Mouse (Mus musculus): ENCODE results near the gene Exoc3l4. TPM values are rescaled to one million over a fixed set of nuclear protein-coding genes. Genes with fewer than 3 reads are reported as not detected.
A peak's percentile ranks its signal among the peaks of the same experiment; 100 is the strongest.

The Exoc3l4 gene
- polyA plus RNA-seq, 1 experiment from 2014 or later = 1.9 TPM

DNA sequence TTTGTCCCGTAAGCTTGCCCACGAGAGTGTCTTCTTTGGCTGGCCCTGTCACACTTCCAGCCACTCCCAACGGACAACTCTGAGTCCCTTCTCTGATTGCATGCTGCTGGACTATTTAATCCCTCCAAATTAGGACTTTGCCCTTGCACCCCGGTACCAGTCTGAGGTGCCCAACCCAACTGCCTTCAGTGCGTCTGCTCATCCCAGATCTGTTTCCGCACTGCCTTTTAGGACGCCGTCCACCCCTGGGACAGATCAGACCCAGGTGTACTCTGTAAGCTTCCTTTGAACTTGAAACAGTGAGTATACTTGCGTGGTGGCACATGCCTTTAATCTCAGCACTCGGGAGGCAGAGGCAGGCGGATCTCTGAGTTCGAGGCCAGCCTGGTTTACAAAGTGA lies 38.0 kb upstream of the Exoc3l4 start:
- H3K27me3 ChIP-seq (replicated peaks) = no peaks in the 10 kb centered on the region
- WGBS = 70% methylated on average over 12 of the region's 12 CpGs
- no peaks in the 10 kb centered on the region for H3K9me3 ChIP-seq (replicated peaks)
- H3K27ac ChIP-seq (replicated peaks) = peak overlapping the region; percentile 95
- ATAC-seq (ENCODE audit: low FRiP score) = no peak
- H3K4me2 ChIP-seq = peak overlapping the region; percentile 84
- peak overlapping the region; percentile 96; the same call in 1 of the 2 replicates for H3K9ac ChIP-seq (replicated peaks)
- peaks cover 37% of the 10 kb centered on the region for H3K4me1 ChIP-seq
- H3K4me3 ChIP-seq (replicated peaks) = peak overlapping the region; percentile 78
- no peaks in the 10 kb centered on the region for H3K36me3 ChIP-seq

DNA sequence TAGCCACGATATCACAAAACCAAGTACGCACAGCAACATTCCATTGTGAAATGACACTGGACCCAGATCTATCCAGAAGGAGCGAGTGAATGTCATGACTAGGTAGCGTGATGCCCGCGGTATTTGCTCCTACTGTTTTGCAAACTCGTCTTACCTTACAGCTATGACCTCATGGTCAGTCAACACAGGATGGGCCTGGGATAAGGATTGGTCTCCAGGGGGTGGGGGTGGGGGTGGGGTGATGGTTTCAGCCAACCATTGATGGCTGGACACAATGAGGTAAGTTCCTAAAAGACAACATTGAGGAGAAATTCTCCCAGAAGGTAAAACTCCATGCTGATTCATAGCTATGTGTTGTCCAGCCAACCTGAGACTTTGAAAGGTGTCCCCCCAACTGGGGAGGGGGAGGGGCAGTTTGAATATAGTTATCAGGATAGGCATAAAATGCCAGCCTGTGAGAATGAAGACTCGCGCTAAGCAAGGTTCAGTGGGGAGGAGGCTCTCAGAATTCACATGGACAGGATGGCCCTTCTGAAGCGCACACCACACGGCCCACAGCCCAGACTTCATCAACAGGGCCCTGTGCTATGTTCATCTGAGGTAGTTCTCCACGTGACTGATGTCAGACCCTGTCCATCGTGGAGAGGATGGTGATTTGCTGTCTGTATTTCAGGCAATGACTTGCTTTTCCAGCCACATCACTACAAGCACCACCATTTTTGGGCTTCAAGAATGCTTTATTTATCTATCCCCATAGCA lies 30.8 kb upstream of the Exoc3l4 start:
- H3K27me3 ChIP-seq (replicated peaks) = no peaks in the 10 kb centered on the region
- no peaks in the 10 kb centered on the region for H3K36me3 ChIP-seq
- H3K4me2 ChIP-seq = no peak overlapping the region
- no peak overlapping the region for H3K4me3 ChIP-seq (replicated peaks)
- 0 out of 2 replicates have a peak overlapping the region, but pooled peaks have one; percentile 13 for H3K27ac ChIP-seq (replicated peaks)
- H3K4me1 ChIP-seq = no peaks in the 10 kb centered on the region
- no peaks in the 10 kb centered on the region for H3K9me3 ChIP-seq (replicated peaks)
- WGBS = 88% methylated on average over 13 of the region's 13 CpGs
- no peak for ATAC-seq (ENCODE audit: low FRiP score)
- no peak overlapping the region for H3K9ac ChIP-seq (replicated peaks)

DNA sequence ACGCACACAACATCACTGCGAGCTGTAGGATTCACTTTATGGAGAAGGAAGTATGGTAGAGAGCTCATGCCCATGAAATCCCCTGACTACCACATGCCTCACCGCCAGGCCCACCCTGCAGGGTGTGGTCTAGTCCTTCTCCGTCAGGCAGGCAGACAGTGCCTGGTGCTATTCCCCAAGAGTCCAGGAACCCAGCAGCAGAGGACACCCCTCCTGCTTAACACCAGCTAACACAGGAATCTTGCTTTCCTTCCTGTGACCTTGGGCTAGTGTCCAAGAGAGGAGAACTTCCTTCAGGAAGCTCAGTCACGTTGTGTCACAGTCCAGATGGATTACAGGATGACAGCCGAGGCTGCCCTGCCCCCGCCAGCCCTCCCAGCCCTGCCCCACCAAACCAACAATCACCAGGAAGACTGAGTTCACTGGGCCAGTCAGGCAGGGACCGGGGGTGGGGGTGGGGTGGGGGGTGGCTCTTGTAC lies 30.1 kb upstream of the Exoc3l4 start:
- WGBS = 67% methylated on average over 8 of the region's 8 CpGs
- no peak for ATAC-seq (ENCODE audit: low FRiP score)
- Histone ChIP-seq H3K27ac (replicated peaks) (0 out of 2 replicates have a peak overlapping the region, but pooled peaks have one; percentile 13), H3K36me3 (no peaks in the 10 kb centered on the region), H3K4me2 (no peak overlapping the region), H3K4me3 (replicated peaks) (no peak overlapping the region), H3K9ac (replicated peaks) (no peak overlapping the region), H3K4me1 (no peaks in the 10 kb centered on the region), H3K27me3 (replicated peaks) (no peaks in the 10 kb centered on the region), H3K9me3 (replicated peaks) (no peaks in the 10 kb centered on the region)

DNA sequence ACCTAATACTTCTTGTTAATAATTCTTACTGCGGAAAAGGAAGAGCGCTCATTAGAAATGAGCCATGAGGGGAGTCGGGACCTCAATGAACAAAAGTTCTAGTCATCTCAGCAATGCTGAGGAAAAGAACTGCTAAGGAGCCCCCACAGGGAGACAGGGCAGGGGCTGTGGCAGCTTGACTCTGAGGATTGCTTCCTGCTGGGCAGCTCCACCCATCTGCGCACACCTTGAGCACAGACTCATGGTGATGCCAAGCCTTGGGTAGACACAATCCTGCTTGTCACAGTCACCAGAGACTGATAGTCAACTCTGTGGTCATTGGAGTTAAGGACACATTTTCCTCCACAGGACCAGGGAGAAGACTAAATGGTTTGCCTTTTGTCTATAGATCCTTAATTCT lies 29.7 kb upstream of the Exoc3l4 start:
- no peak overlapping the region for H3K27ac ChIP-seq (replicated peaks)
- H3K4me3 ChIP-seq (replicated peaks) = no peak overlapping the region
- ATAC-seq (ENCODE audit: low FRiP score) = no peak
- H3K27me3 ChIP-seq (replicated peaks) = no peaks in the 10 kb centered on the region
- H3K9me3 ChIP-seq (replicated peaks) = no peaks in the 10 kb centered on the region
- no peak overlapping the region for H3K4me2 ChIP-seq
- H3K36me3 ChIP-seq = no peaks in the 10 kb centered on the region
- H3K4me1 ChIP-seq = no peaks in the 10 kb centered on the region
- 92% methylated on average over 4 of the region's 4 CpGs for WGBS
- H3K9ac ChIP-seq (replicated peaks) = no peak overlapping the region

DNA sequence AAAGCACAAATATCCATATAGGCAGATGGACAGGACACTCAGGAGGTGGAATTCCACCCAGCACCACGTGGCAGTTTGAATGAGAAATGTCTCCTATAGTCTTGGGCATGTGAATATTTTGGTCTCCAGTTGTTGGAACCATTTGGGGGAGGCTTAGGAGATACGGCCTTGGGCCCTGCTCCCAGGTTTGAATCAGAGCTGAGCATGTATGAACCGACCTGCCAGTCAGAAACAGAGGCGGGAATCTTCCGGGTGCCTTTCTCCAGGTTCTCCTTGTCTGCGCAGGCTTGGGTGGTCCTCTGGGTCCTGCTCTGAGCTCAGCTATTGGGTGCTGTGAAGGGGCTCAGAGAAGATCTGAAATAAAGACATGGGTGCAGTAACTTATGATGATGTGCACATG lies 22.8 kb upstream of the Exoc3l4 start:
- no peaks in the 10 kb centered on the region for H3K4me1 ChIP-seq
- no peak for ATAC-seq (ENCODE audit: low FRiP score)
- H3K9me3 ChIP-seq (replicated peaks) = no peaks in the 10 kb centered on the region

DNA sequence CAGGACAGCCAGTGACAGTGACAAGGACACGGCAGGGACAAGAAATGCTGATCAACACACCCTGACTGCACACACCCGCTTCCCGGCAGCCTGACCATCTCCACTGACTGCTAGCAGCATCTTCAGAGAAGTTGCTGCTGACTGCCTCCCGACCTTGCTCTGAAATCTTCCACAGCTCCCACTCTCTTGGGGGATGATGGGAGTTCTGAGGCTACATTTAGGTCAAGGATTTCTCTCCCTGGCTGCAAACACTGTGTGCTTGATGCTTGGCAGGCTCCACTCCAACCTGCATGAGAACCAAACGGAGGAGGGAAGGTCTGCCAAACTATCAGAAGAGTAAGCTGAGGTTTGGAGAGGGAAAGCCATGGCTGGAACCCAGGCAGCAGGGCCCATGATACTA lies 19.8 kb upstream of the Exoc3l4 start:
- WGBS = 74% methylated on average over 5 of the region's 5 CpGs

More for the DNA sequence above, 22.8 kb upstream of the Exoc3l4 start:
- peaks cover 5% of the 10 kb centered on the region; the same call in 1 of the 2 replicates for H3K27me3 ChIP-seq (replicated peaks)
- no peak overlapping the region for H3K4me2 ChIP-seq
- H3K36me3 ChIP-seq = no peaks in the 10 kb centered on the region
- 88% methylated on average over 6 of the region's 6 CpGs for WGBS
- no peak overlapping the region for H3K27ac ChIP-seq (replicated peaks)
- no peak overlapping the region for H3K9ac ChIP-seq (replicated peaks)
- no peak overlapping the region for H3K4me3 ChIP-seq (replicated peaks)

DNA sequence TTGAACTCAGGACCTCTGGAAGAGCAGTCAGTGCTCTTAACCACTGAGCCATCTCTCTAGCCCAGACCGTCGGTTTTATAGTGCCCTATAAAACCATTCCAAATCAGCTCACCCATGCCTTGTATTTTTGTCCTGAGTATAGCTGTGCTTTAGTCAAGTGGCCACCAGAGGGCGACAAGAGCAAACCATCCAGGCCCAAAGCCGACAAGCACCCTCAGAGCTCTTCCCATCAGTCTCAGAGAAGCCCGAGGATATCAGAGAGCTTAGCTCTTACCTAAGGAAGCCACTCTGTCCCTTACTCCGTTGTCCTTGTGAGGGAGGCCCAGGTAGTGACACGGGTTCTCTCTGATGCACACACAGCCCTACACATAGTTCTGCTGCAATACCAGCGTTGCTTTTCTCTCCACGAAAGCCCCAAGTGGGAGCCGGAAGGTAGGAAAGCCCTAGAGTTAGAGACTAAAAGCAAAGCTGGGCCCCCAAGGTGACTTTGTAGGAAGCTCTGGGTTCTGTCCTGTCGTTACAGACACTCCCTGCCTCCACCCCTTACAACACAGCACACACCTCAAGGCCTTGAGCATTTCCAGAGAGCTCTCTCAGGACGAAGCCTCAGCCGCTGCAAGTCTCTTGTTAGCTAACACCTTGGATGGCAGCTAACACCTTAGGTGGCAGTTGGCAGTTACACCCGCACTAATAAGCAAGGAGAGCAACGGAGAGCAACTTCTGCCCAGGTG lies 15.2 kb upstream of the Exoc3l4 start:
- WGBS = 23% methylated on average over 15 of the region's 15 CpGs
- no peak overlapping the region for H3K9ac ChIP-seq (replicated peaks)

More for the DNA sequence above, 19.8 kb upstream of the Exoc3l4 start:
- Histone ChIP-seq H3K27me3 (replicated peaks) (peaks cover 8% of the 10 kb centered on the region; the same call in 1 of the 2 replicates), H3K9me3 (replicated peaks) (no peaks in the 10 kb centered on the region), H3K9ac (replicated peaks) (no peak overlapping the region), H3K4me3 (replicated peaks) (no peak overlapping the region), H3K36me3 (no peaks in the 10 kb centered on the region), H3K4me1 (peaks cover 5% of the 10 kb centered on the region), H3K4me2 (no peak overlapping the region), H3K27ac (replicated peaks) (no peak overlapping the region)
- no peak for ATAC-seq (ENCODE audit: low FRiP score)

DNA sequence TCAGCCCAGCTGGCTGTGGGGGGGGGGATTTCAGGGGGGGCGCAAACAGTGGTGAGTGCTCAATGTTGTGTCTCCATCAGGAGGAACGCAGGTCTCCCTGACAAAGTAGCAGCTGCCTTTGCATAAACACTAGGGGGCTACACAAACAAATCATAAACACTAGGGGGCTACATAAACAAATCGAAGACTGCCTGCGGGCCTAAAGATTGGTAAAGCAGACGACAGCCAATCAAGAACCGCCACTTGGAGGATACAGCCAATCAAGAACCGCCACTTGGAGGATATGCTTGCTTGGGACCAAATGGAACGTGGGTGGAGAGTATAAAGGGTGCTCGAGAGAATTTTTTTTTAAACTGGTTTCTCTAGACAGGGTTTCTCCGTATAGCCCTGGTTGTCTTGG lies 11.9 kb upstream of the Exoc3l4 start:
- no peak overlapping the region for H3K4me2 ChIP-seq
- no peak overlapping the region for H3K27ac ChIP-seq (replicated peaks)
- ATAC-seq (ENCODE audit: low FRiP score) = no peak
- no peaks in the 10 kb centered on the region for H3K9me3 ChIP-seq (replicated peaks)
- H3K4me3 ChIP-seq (replicated peaks) = no peak overlapping the region
- peaks cover 22% of the 10 kb centered on the region for H3K4me1 ChIP-seq
- H3K36me3 ChIP-seq = no peaks in the 10 kb centered on the region
- peaks cover 37% of the 10 kb centered on the region for H3K27me3 ChIP-seq (replicated peaks)
- 54% methylated on average over 10 of the region's 10 CpGs for WGBS
- no peak overlapping the region for H3K9ac ChIP-seq (replicated peaks)

More for the DNA sequence above, 15.2 kb upstream of the Exoc3l4 start:
- H3K4me3 ChIP-seq (replicated peaks) = no peak overlapping the region
- H3K36me3 ChIP-seq = no peaks in the 10 kb centered on the region
- no peak overlapping the region for H3K27ac ChIP-seq (replicated peaks)
- H3K4me1 ChIP-seq = peaks cover 9% of the 10 kb centered on the region
- no peaks in the 10 kb centered on the region for H3K9me3 ChIP-seq (replicated peaks)
- H3K4me2 ChIP-seq = 0 out of 2 replicates have a peak overlapping the region, but pooled peaks have one; percentile 7
- H3K27me3 ChIP-seq (replicated peaks) = peaks cover 22% of the 10 kb centered on the region
- no peak for ATAC-seq (ENCODE audit: low FRiP score)

DNA sequence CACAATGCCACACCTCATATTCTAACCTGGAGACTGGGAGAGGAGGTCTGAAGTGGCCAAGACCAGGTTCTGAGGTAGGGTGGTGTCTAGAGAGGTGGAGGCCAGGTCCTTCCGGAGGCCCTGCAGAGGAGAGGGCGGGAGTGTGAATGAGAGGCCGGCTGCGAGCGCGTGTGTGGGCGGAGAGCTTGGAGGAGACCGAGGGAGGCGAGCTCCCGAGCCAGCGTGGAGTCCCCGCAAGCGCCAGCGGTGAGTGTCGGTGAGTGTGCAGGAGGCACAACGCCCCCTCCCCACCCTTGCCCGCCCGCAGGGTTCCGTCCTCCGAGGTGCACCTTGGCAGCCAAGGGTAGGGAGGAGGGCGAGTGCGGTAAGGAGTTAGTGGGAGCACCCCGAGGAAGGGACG lies 10.2 kb upstream of the Exoc3l4 start, which contains the start of gene Lbhd2:
Gene Lbhd2 (plus strand): TSS at position 188 of the 400 bp plus-strand sequence.
- H3K27me3 ChIP-seq (replicated peaks) = peaks cover 37% of the 10 kb centered on the region
- WGBS = 3% methylated on average over 23 of the region's 24 CpGs
- peak within 1 kb of the TSS; percentile 12; the same call in 1 of the 2 replicates for H3K9ac ChIP-seq (replicated peaks)

DNA sequence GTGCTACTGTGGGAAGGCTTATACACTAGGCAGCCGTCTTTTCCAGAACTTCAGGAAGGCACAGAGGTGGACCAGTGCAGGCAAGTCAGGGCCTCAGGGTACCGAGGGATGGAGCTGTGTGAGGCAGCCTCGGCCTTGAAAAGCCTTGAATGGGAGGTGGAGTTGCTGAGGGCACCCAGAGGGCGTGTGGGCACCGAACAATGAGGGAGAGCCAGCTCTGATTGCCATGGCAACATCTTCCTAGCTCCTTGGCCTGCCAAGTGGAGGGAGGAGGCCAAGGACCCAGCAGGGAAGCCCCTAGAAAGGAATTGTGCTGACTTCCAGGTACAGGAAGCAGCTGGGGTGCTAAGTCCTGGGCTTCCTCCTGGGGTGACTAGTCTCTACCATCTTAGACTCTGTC lies 7.2 kb upstream of the Exoc3l4 start:
- Histone ChIP-seq H3K36me3 (no peaks in the 10 kb centered on the region), H3K4me3 (replicated peaks) (no peak overlapping the region), H3K4me1 (peaks cover 26% of the 10 kb centered on the region), H3K27me3 (replicated peaks) (peaks cover 31% of the 10 kb centered on the region), H3K9ac (replicated peaks) (no peak overlapping the region), H3K9me3 (replicated peaks) (no peaks in the 10 kb centered on the region), H3K4me2 (no peak overlapping the region), H3K27ac (replicated peaks) (no peak overlapping the region)
- ATAC-seq (ENCODE audit: low FRiP score) = peak; percentile 53; the same call in 1 of the 2 replicates
- 11% methylated on average over 5 of the region's 5 CpGs for whole genome bisulfite sequencing

More for the DNA sequence above, 10.2 kb upstream of the Exoc3l4 start, which contains the start of gene Lbhd2:
- H3K4me3 ChIP-seq (replicated peaks) = peak within 1 kb of the TSS; percentile 24
- no peaks in the 10 kb centered on the region for H3K9me3 ChIP-seq (replicated peaks)
- no peak for ATAC-seq (ENCODE audit: low FRiP score)
- H3K27ac ChIP-seq (replicated peaks) = no peak within 1 kb of the TSS
- H3K4me1 ChIP-seq = peaks cover 23% of the 10 kb centered on the region
- H3K36me3 ChIP-seq = no peaks in the 10 kb centered on the region
- H3K4me2 ChIP-seq = peak within 1 kb of the TSS; percentile 47

DNA sequence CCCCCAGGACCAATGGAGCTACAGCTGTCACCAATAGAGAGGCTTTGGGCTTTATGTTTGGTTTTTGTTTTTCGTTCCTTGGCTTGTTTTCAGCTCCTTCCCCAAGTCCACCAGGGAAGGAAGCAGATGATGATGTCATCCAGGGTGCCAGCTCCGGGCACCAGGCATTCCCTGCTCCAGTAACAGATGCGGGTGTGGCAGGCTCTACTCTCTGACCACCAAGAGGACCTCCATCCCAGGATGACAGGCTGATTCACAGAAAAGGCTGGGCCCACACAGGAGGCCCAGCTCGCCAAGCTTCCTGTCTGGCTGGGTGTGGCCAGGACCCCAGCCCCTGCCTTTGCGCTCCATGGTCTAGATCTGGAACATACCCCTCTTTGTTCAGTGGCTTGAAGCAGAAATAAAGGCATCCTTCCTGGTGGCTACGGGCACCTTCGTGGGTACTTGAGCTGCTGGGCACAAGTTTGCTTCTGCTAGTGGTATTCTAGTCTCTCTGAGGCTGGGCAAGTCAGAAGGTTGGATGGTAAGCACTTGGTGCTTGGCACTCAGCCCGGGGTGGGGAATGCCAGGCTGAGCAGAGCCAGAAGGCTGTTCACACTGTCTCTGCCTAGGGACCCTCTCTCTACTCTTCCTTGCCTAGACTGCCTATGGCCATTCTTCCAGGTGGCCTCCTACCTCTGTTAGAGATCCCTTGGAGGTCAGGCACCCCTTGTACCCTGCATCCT lies 5.0 kb upstream of the Exoc3l4 start:
- H3K27me3 ChIP-seq (replicated peaks) = peaks cover 18% of the 10 kb centered on the region
- peaks cover 25% of the 10 kb centered on the region for H3K4me1 ChIP-seq
- no peaks in the 10 kb centered on the region for H3K36me3 ChIP-seq
- no peak overlapping the region for H3K27ac ChIP-seq (replicated peaks)
- ATAC-seq (ENCODE audit: low FRiP score) = no peak
- no peak overlapping the region for H3K4me2 ChIP-seq
- no peak overlapping the region for H3K4me3 ChIP-seq (replicated peaks)
- no peaks in the 10 kb centered on the region for H3K9me3 ChIP-seq (replicated peaks)
- H3K9ac ChIP-seq (replicated peaks) = no peak overlapping the region
- WGBS = 83% methylated on average over 8 of the region's 8 CpGs

Data from neural tube, embryonic 15.5 days (tissue).